Mouse (Mus musculus): ENCODE measurements at regions not wholly inside any gene's neighbourhood (a gene's known extent, or its start where the extent isn't known, plus 50 kb on each side); places are given as distances from the start of the nearest gene placed in this dataset.

- H3K4me1 ChIP-seq (ENCODE audit: control insufficient read depth, insufficient read depth, low read length), result peaks cover 1% of the 10 kb centered on the region; the same call in 1 of the 2 replicates
- no peak overlapping the region for H3K27ac ChIP-seq (ENCODE audit: control insufficient read depth, insufficient read depth, low read depth, low read length, poor library complexity)
- TF ChIP-seq CTCF (IDR thresholded peaks at IDR 0.05; ENCODE audit: control insufficient read depth, insufficient read depth, low read length) (no peak), POLR2A (IDR thresholded peaks at IDR 0.05; ENCODE audit: borderline replicate concordance, control insufficient read depth, low read depth, low read length) (no peak)
- WGBS, result 15% methylated on average over 1 of the region's 1 CpGs
- H3K4me3 ChIP-seq (replicated peaks; ENCODE audit: control insufficient read depth, low read depth, low read length), result no peak overlapping the region
Observed at GRCm38 (mm10) chr2:116998822-116999221, 120.3 kb downstream of the Tmco5 start.

GRCm38 (mm10) chr2:116999592-116999991 lies 121.1 kb downstream of the Tmco5 start:
- WGBS, result 40% methylated on average over 5 of the region's 5 CpGs
- no peak overlapping the region for H3K27ac ChIP-seq (ENCODE audit: control insufficient read depth, insufficient read depth, low read depth, low read length, poor library complexity)
- TF ChIP-seq POLR2A (IDR thresholded peaks at IDR 0.05; ENCODE audit: borderline replicate concordance, control insufficient read depth, low read depth, low read length) (no peak), CTCF (IDR thresholded peaks at IDR 0.05; ENCODE audit: control insufficient read depth, insufficient read depth, low read length) (no peak)
- H3K4me1 ChIP-seq (ENCODE audit: control insufficient read depth, insufficient read depth, low read length), result peaks cover 1% of the 10 kb centered on the region; the same call in 1 of the 2 replicates
- H3K4me3 ChIP-seq (replicated peaks; ENCODE audit: control insufficient read depth, low read depth, low read length), result no peak overlapping the region

GRCm38 (mm10) chr2:117003976-117004375 lies 117.2 kb upstream of the Spred1 start:
- Histone ChIP-seq H3K27ac (ENCODE audit: control insufficient read depth, insufficient read depth, low read depth, low read length, poor library complexity) (no peak overlapping the region), H3K4me1 (ENCODE audit: control insufficient read depth, insufficient read depth, low read length) (no peaks in the 10 kb centered on the region; the same call in 1 of the 2 replicates), H3K4me3 (replicated peaks; ENCODE audit: control insufficient read depth, low read depth, low read length) (no peak overlapping the region)
- WGBS, result 80% methylated on average over 2 of the region's 2 CpGs
- no peak for TF ChIP-seq CTCF (IDR thresholded peaks at IDR 0.05; ENCODE audit: control insufficient read depth, insufficient read depth, low read length)

- Histone ChIP-seq H3K4me1 (ENCODE audit: control insufficient read depth, insufficient read depth, low read length) (no peaks in the 10 kb centered on the region), H3K27ac (ENCODE audit: control insufficient read depth, insufficient read depth, low read depth, low read length, poor library complexity) (no peak overlapping the region), H3K4me3 (replicated peaks; ENCODE audit: control insufficient read depth, low read depth, low read length) (no peak overlapping the region)
- WGBS, result 79% methylated on average over 2 of the region's 2 CpGs
- TF ChIP-seq CTCF (IDR thresholded peaks at IDR 0.05; ENCODE audit: control insufficient read depth, insufficient read depth, low read length) (no peak), POLR2A (IDR thresholded peaks at IDR 0.05; ENCODE audit: borderline replicate concordance, control insufficient read depth, low read depth, low read length) (no peak)
Observed at GRCm38 (mm10) chr2:117006846-117007245, 114.3 kb upstream of the Spred1 start.

GRCm38 (mm10) chr2:117008922-117009321 lies 112.3 kb upstream of the Spred1 start:
- Histone ChIP-seq H3K4me1 (ENCODE audit: control insufficient read depth, insufficient read depth, low read length) (no peaks in the 10 kb centered on the region), H3K27ac (ENCODE audit: control insufficient read depth, insufficient read depth, low read depth, low read length, poor library complexity) (no peak overlapping the region), H3K4me3 (replicated peaks; ENCODE audit: control insufficient read depth, low read depth, low read length) (no peak overlapping the region)
- TF ChIP-seq CTCF (IDR thresholded peaks at IDR 0.05; ENCODE audit: control insufficient read depth, insufficient read depth, low read length), result no peak
- TF ChIP-seq POLR2A (IDR thresholded peaks at IDR 0.05; ENCODE audit: borderline replicate concordance, control insufficient read depth, low read depth, low read length), result no peak

- no peaks in the 10 kb centered on the region for H3K4me1 ChIP-seq (ENCODE audit: control insufficient read depth, insufficient read depth, low read length)
- no peak overlapping the region for H3K4me3 ChIP-seq (replicated peaks; ENCODE audit: control insufficient read depth, low read depth, low read length)
- TF ChIP-seq POLR2A (IDR thresholded peaks at IDR 0.05; ENCODE audit: borderline replicate concordance, control insufficient read depth, low read depth, low read length) (no peak), CTCF (IDR thresholded peaks at IDR 0.05; ENCODE audit: control insufficient read depth, insufficient read depth, low read length) (no peak)
- 69% methylated on average over 6 of the region's 6 CpGs for WGBS
- H3K27ac ChIP-seq (ENCODE audit: control insufficient read depth, insufficient read depth, low read depth, low read length, poor library complexity), result no peak overlapping the region
Observed at GRCm38 (mm10) chr2:117010001-117010400, 111.2 kb upstream of the Spred1 start.

- TF ChIP-seq CTCF (IDR thresholded peaks at IDR 0.05; ENCODE audit: control insufficient read depth, insufficient read depth, low read length) (no peak), POLR2A (IDR thresholded peaks at IDR 0.05; ENCODE audit: borderline replicate concordance, control insufficient read depth, low read depth, low read length) (no peak)
- H3K4me1 ChIP-seq (ENCODE audit: control insufficient read depth, insufficient read depth, low read length), result no peaks in the 10 kb centered on the region
- no peak overlapping the region for H3K4me3 ChIP-seq (replicated peaks; ENCODE audit: control insufficient read depth, low read depth, low read length)
- H3K27ac ChIP-seq (ENCODE audit: control insufficient read depth, insufficient read depth, low read depth, low read length, poor library complexity), result no peak overlapping the region
Observed at GRCm38 (mm10) chr2:117010942-117011341, 110.2 kb upstream of the Spred1 start.

GRCm38 (mm10) chr2:117017921-117018651 lies 103.1 kb upstream of the Spred1 start:
- 59% methylated on average over 12 of the region's 12 CpGs for WGBS
- H3K27ac ChIP-seq (ENCODE audit: control insufficient read depth, insufficient read depth, low read depth, low read length, poor library complexity), result no peak overlapping the region
- H3K4me3 ChIP-seq (replicated peaks; ENCODE audit: control insufficient read depth, low read depth, low read length), result no peak overlapping the region
- TF ChIP-seq CTCF (IDR thresholded peaks at IDR 0.05; ENCODE audit: control insufficient read depth, insufficient read depth, low read length), result no peak
- no peak for TF ChIP-seq POLR2A (IDR thresholded peaks at IDR 0.05; ENCODE audit: borderline replicate concordance, control insufficient read depth, low read depth, low read length)
- H3K4me1 ChIP-seq (ENCODE audit: control insufficient read depth, insufficient read depth, low read length), result no peaks in the 10 kb centered on the region

Data from bone marrow, adult 2 months (tissue).